Mouse (Mus musculus) G1E (cell line): ENCODE data around the gene Ankrd52. TPM values are rescaled to one million over a fixed set of nuclear protein-coding genes. Genes with fewer than 3 reads are reported as not detected.

Source experiments
- ATAC-seq: 2 replicates; pipeline ENCODE4 v1.8.0; 2016; ENCODE audit warnings: mild to moderate bottlenecking; ENCODE audit not compliant: insufficient number of reproducible peaks, poor library complexity, low FRiP score, severe bottlenecking; ENCODE audit errors: extremely low read depth
- DNase-seq: peaks from one replicate; pipeline ENCODE4 v3.0.0; 2012; ENCODE audit warnings: low spot score
- H3K27me3 ChIP-seq: 2 replicates; pipeline ENCODE4 v1.6.1; 2012; ENCODE audit warnings: mild to moderate bottlenecking, low read length, inconsistent platforms; ENCODE audit not compliant: insufficient read depth
- H3K36me3 ChIP-seq: replicated peaks from 2 replicates; pipeline ENCODE3; 2012; ENCODE audit warnings: mild to moderate bottlenecking, inconsistent platforms
- H3K4me1 ChIP-seq: 2 replicates; pipeline ENCODE4 v1.6.1; 2012; ENCODE audit warnings: low read depth, low read length, inconsistent platforms, mixed read lengths; ENCODE audit not compliant: insufficient read depth
- H3K4me3 ChIP-seq: 2 replicates; pipeline ENCODE4 v1.5.1; 2012; ENCODE audit warnings: low read depth, mild to moderate bottlenecking, inconsistent platforms, low read length, moderate library complexity, mixed read lengths
- H3K9me3 ChIP-seq: replicated peaks from 2 replicates; pipeline ENCODE4 v1.6.1; 2012; ENCODE audit warnings: inconsistent platforms
- CTCF ChIP-seq: IDR thresholded peaks from 2 replicates; pipeline ENCODE4 v1.5.1; 2012; ENCODE audit warnings: low read depth, low read length, inconsistent platforms, mixed read lengths
- GATA1 ChIP-seq: IDR thresholded peaks from 2 replicates; pipeline ENCODE4 v1.6.1; 2012; ENCODE audit warnings: borderline replicate concordance, low read length, inconsistent platforms, mixed read lengths
- GATA2 ChIP-seq: IDR thresholded peaks from 2 replicates; pipeline ENCODE4 v1.6.1; 2012; ENCODE audit warnings: low read depth, low read length, inconsistent platforms, borderline replicate concordance
- POLR2AphosphoS5 ChIP-seq: IDR thresholded peaks from 2 replicates; pipeline ENCODE4 v1.6.1; 2012; ENCODE audit warnings: low read depth, low read length, inconsistent platforms; ENCODE audit not compliant: insufficient replicate concordance
- TAL1 ChIP-seq: conservative IDR thresholded peaks from 2 replicates; pipeline ENCODE4 v1.6.1; 2012; ENCODE audit warnings: low read depth, low read length, inconsistent platforms, mixed read lengths
- polyA plus RNA-seq: library from polyadenylated mRNA; stranded (reverse); fragments of >175 nt; gene quantifications from 2 replicates; pipeline ENCODE4 v1.2.3, GENCODE M21; 2012
- total RNA-seq, 2 experiments: library from RNA; stranded (forward) in 1 of 2; stranded (reverse) in 1 of 2; fragments of 200-1000 nt in 1 of 2; fragments of >200 nt in 1 of 2; fragmentation: Nextera tagmentation in 1 of 2; gene quantifications; 2 replicates each; pipeline ENCODE4 v1.2.3; 2014 to 2017

Gene Ankrd52
- total and polyA plus RNA-seq, 3 experiments: 6.6 to 75.9 (median 72.9) TPM

GRCm38 (mm10) chr10:128376099-128376454 lies 838 bp upstream of the Ankrd52 start:
- Histone ChIP-seq H3K4me3 (peak overlapping the region; percentile 88; the same call in 1 of the 2 replicates), H3K9me3 (no peaks in the 10 kb centered on the region), H3K36me3 (peaks cover 31% of the 10 kb centered on the region), H3K27me3 (no peaks in the 10 kb centered on the region), H3K4me1 (peaks cover 53% of the 10 kb centered on the region)
- DNase-seq (no peak), ATAC-seq (no peak)
- TF ChIP-seq GATA2: no peak
- no peak for TF ChIP-seq GATA1
- TF ChIP-seq CTCF: no peak
- no peak for TF ChIP-seq TAL1
- no peak for TF ChIP-seq POLR2AphosphoS5

DNA sequence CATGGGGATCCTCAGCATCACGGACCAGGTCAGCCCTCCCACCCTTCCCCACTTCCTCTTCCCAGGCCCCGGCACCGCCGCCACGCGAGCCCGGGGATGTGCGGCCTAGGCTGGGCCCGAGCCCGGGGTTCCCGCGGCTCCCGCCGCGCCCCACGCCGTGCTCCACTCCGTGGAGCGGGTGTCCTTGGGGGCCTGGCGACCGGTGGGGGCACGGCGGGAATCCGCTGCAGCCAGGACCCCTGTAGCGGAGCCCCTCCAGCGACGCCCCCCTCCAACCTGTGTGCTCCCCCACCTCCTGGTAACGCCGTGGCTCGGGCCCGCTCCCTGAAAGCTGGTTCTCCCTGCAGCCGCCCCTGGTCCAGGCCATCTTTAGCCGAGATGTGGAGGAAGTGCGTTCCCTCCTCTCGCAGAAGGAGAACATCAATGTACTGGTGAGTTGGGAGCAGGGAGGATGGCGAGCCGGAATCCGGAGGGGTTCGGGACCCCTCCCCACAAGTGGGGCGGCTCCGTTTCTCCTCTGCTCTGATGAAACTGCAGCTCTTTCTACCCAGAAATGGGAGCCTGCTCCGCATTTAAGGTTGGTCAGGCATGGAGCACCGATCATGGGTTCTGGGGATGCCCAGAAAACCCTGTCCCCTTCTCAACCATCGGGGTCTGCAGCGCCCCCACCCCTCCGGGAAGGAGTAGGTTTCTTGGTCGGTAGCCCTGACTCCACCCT lies 466 bp downstream of the Ankrd52 start:
- peaks cover 53% of the 10 kb centered on the region for H3K4me1 ChIP-seq
- no peak for ATAC-seq
- no peak for TF ChIP-seq TAL1
- TF ChIP-seq CTCF: no peak
- TF ChIP-seq GATA1: no peak
- TF ChIP-seq POLR2AphosphoS5: no peak
- no peak for TF ChIP-seq GATA2

DNA sequence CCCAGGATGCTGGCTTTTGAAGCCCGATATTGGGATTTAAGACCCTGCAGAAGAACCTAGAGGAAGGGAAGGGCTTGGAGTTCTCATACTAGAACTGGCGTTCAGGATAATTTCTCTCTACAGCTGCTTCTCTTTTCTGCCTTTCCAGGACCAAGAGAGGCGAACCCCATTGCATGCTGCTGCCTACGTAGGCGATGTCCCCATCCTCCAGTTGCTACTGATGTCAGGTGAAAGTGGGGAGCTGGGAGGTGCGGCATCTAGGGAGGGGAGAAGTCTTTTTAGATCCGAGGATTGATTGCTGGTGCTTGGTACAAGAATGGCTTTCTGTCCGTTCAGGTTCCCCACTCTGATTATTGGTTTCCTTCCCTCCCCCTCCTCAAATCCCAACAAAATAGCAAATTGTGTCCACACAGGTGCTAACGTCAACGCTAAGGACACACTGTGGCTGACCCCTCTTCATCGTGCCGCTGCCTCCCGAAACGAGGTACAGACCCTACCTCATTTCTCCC lies 1.1 kb downstream of the Ankrd52 start:
- Histone ChIP-seq H3K36me3 (peaks cover 49% of the 10 kb centered on the region), H3K4me1 (peaks cover 50% of the 10 kb centered on the region), H3K4me3 (peak overlapping the region; percentile 88), H3K9me3 (no peaks in the 10 kb centered on the region), H3K27me3 (no peaks in the 10 kb centered on the region)
- TF ChIP-seq CTCF (no peak), GATA2 (no peak), GATA1 (no peak), POLR2AphosphoS5 (no peak), TAL1 (no peak)
- no peak for ATAC-seq
- DNase-seq: no peak

More for the DNA sequence above, 466 bp downstream of the Ankrd52 start:
- DNase-seq: peak; percentile 53
- H3K36me3 ChIP-seq: peaks cover 43% of the 10 kb centered on the region
- no peaks in the 10 kb centered on the region for H3K27me3 ChIP-seq
- H3K9me3 ChIP-seq: no peaks in the 10 kb centered on the region
- peak overlapping the region; percentile 88 for H3K4me3 ChIP-seq

DNA sequence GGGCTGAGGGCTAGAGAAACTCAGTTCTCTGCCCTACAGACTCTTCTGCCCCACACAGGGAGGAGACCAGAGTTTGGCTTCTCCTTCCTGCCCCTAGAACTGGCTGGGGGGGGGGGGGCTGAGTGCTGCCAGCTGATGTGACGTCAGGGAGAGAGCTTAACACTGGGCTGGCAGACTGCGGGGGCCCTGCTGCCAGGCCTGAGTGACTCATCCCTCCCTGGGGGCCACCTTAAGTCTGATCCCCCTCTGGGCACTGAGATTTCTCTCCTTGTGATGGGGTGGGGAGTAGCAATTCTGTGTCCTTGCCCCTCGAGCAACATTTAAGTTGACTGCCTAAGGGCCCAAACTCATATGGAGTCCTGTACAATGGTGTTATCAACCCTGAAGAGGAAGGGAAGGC lies 1.5 kb downstream of the Ankrd52 start:
- DNase-seq (no peak), ATAC-seq (no peak)
- H3K4me3 ChIP-seq: peak overlapping the region; percentile 88; the same call in 1 of the 2 replicates
- no peaks in the 10 kb centered on the region for H3K9me3 ChIP-seq
- H3K4me1 ChIP-seq: peaks cover 47% of the 10 kb centered on the region
- H3K36me3 ChIP-seq: peaks cover 54% of the 10 kb centered on the region
- no peak for TF ChIP-seq CTCF
- no peak for TF ChIP-seq GATA2
- no peak for TF ChIP-seq POLR2AphosphoS5
- TF ChIP-seq GATA1: no peak
- no peak for TF ChIP-seq TAL1
- no peaks in the 10 kb centered on the region for H3K27me3 ChIP-seq

DNA sequence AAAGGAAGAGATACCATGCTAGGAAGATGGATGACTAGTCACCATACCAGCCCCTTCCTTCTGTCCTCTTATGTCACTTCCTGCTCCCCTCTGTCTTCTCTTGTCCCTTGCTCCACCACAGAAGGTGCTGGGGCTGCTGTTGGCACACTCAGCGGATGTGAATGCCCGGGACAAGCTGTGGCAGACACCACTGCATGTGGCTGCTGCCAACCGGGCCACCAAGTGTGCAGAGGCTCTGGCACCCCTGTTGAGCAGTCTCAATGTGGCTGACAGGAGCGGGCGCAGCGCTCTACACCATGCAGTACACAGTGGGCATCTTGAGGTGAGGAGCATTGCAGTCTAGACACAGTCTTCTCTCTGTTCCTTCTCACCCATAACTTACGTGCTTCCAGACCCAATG lies 2.3 kb downstream of the Ankrd52 start:
- Histone ChIP-seq H3K36me3 (peaks cover 62% of the 10 kb centered on the region), H3K27me3 (no peaks in the 10 kb centered on the region), H3K4me3 (peak overlapping the region; percentile 20; the same call in 1 of the 2 replicates), H3K9me3 (no peaks in the 10 kb centered on the region), H3K4me1 (peaks cover 47% of the 10 kb centered on the region)
- no peak for DNase-seq
- TF ChIP-seq POLR2AphosphoS5 (no peak), CTCF (no peak), GATA1 (no peak), TAL1 (no peak), GATA2 (no peak)
- no peak for ATAC-seq

DNA sequence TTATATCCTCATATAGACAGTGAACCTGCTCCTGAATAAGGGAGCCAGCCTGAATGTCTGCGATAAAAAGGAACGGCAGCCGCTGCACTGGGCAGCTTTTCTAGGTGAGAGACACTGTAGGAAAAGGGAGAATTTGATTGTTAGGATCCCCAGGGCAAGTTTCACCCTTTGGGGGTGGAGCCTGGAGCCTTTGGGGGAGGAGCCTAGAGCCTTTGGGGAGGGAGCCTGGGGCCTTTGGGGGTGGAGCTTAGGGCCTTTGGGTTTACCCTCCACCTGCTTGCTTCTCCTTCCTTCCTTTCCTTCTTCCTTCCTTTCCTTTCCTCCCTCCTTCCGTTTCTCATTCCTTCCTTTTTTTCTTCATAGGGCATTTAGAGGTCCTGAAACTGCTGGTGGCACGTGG lies 3.6 kb downstream of the Ankrd52 start:
- peaks cover 75% of the 10 kb centered on the region for H3K36me3 ChIP-seq
- H3K27me3 ChIP-seq: no peaks in the 10 kb centered on the region
- no peak overlapping the region for H3K4me3 ChIP-seq
- ATAC-seq (no peak), DNase-seq (no peak)
- H3K4me1 ChIP-seq: peaks cover 47% of the 10 kb centered on the region
- H3K9me3 ChIP-seq: no peaks in the 10 kb centered on the region
- no peak for TF ChIP-seq GATA2
- TF ChIP-seq GATA1: no peak
- TF ChIP-seq TAL1: no peak
- TF ChIP-seq CTCF: no peak
